Mouse (Mus musculus): ENCODE measurements around the gene Cfap43. TPM values are rescaled to one million over a fixed set of nuclear protein-coding genes. Genes with fewer than 3 reads are reported as not detected.

Cfap43 gene
- total RNA-seq, 2 experiments from 2014 or later = 0.05 TPM; not detected in 1

DNA sequence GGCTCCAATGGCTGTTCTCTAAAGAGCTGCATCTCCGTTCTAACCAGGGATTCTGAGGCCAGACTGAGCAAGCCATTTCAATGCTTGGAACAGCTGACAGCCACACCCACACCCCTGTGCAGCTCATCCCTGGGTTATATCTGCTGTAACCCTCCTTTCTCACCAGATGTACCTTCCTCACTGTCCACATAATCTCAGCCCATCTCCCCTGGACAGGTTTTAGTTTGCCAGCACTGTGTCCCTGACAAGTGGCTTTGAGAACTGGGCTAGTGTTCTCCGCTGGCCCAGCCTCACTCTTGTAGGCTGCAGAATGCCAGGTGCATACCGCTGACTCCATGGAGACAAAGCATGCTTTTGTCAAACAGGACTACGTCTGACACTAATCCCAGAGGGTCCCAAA, 1.7 kb downstream of the Cfap43 start:
- no peak for ATAC-seq (replicated peaks; ENCODE audit: poor library complexity, severe bottlenecking)

DNA sequence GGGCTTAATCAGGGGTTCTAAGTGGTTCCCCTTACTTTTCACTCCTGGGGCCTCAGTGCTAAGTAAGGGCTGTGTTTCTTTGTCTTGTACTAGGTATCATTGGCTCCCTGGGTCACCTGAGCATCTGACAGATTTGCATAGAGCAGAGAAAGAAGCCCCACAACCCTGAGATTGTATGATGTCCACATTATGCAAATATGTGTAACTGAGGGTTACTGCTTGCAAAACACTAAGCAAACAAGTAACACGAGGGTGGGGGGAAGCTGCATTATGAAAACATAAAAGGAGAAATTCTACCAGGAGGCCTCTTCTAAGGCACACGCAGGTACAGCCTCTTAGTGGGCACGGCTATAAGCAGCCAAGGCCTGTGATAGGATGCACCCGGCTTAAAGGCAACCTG, 3.8 kb downstream of the Cfap43 start:
- ATAC-seq (replicated peaks; ENCODE audit: poor library complexity, severe bottlenecking) = 0 out of 2 replicates have a peak, but pooled peaks have one; percentile 6

DNA sequence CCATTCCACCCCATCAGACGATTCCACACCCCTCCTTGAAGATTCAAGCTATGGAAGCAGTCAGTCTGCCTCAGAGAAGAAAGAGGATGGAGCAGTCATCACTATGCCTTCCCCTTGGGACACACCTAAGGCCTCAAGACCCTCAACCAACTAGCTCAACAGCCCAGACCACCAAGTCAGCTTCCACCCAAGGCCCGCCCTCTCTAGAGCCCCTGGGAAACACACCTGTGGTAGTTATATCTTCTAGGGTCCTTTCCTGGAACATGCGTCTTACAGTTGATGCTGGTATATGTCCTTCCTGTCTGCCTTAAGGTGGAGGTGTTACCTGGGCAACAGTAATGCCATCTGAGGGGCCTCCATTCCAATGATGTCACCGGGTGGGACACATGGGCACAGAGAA, 4.9 kb downstream of the Cfap43 start:
- no peak for ATAC-seq (replicated peaks; ENCODE audit: poor library complexity, severe bottlenecking)

DNA sequence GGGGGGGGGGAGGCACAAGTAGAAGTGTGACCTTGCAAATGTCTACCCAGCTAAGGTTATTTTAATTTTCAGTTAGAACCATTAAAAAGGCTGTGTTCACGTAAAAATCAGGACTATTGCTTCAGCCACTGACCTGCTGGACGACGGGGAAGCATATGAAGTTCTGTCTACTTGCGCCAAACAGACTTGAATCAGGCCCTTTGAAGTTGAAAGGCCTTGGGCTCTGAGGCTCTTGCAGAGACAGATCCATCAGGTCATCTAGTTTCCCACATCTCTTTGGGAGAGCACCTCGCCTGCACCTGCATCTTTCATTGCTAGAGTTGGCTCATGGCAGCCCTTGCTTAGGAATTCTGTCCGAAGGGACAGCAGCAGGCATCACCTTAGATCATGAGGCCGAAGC, 5.7 kb downstream of the Cfap43 start:
- ATAC-seq (replicated peaks; ENCODE audit: poor library complexity, severe bottlenecking) = no peak

DNA sequence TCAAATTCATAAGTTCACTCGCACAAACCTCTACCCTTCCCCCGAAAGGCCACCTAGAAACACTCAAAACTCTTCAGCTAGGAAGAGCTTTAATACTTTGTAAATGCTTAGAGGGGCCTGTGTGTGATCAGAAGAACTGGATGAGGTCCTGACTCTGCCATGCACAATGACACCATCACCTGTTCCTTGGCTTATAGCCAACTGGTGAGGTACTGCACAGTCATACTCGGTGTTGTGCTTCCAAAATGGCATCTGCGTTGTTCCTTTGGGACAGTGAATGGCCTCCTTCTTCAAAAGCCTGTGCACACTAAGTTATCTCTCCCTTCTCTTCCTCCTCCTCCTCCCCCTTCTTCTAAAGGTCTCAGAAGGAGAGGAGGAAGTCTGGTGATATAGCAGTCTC, 8.3 kb downstream of the Cfap43 start:
- no peak for ATAC-seq (replicated peaks; ENCODE audit: poor library complexity, severe bottlenecking)

DNA sequence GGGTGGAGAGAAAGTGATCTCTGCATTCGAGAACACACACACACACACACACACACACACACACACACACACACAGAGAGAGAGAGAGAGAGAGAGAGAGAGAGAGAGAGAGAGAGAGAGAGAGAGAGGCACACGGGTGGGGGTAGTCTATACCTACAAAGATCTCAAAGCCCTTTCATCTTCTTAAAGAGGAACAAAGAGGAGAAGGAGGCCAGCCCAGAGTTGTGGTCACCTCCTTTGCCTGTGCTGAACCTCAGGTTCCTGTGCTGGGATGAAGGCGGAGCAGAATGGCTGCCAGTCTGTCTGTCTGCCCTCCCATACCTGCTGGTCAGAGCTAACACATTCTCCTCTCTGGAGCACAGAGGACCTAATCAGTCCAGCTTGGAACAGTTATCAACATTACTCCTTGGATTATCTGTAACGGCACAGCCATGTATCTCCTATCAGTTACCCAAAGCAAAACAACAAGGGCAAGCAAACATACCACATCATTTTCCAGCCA, 8.9 kb downstream of the Cfap43 start:
- peak; percentile 74 for ATAC-seq (replicated peaks; ENCODE audit: poor library complexity, severe bottlenecking)

DNA sequence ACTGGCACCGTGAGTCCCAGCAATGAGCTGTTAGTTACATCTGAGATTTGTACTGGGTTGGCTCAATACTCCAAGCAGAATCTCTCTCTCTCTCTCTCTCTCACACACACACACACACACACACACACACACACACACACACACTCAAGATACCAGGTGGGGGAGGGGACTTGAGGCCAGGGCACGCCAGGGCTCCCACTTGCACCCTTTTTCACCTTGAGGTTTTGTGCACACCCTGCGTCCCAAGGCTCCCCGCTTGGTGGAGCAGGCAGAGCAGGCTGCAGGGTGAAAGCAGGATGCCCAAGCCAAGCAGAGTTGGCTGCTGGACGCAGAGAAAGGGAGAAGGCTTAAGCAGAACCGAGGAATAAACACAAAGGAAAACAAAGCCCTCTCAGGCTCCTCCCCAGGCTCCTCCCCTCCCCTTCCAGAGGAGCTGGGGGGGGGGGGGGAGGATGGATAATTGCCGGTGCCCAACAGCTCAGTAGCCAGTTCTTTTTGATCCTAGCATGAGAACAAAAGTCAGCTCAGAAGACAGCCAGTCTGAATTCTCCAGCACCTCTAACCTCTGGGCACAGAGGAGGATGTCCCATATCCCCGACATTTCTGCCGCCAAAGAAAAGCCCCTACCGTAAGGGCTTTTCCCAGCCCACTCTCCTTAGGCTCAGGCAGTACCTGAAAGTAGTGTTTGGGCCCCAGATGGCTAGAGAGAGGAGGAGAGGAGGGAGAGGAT, 9.5 kb downstream of the Cfap43 start:
- no peak for ATAC-seq (replicated peaks; ENCODE audit: poor library complexity, severe bottlenecking)

DNA sequence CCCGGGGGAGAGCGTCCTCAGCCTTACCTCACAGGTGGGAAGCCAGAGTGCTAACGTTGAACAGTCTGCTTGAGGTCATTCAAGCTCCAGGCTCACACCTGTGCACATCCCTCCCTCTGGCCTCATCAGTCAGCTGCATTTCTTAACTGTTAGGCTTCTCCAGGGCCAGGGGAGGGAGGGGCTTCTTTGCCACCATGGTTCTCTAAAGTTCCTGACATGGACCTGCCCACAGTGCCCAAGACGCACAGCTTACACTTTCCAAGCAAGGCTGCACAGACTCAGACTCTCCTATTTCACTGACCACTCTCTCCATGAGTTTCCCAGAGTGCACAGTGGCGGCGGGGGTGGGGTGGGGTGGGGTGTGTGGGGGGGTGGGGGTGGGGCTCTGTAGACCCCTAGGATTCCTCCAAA, 10.1 kb downstream of the Cfap43 start:
- ATAC-seq (replicated peaks; ENCODE audit: poor library complexity, severe bottlenecking) = no peak

DNA sequence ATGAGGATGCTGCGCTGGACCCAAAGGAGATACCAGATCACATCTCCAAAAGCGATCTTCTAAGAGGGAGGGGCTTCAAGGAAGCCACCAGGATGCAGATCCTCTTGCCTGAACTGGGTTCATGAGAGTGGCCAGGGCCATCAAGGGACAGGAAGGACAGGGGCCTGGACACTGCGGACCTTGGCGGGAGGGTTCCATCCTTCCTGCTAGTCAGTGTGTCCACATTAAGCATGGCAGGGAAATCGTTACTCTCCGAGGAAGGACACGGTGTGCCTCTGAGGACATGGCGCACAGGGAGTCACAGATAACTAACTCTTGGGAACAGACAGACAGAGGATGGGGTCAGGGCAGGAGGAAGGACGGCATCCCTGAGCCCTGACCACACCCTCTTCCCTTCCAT, 11.5 kb downstream of the Cfap43 start:
- no peak for ATAC-seq (replicated peaks; ENCODE audit: poor library complexity, severe bottlenecking)

DNA sequence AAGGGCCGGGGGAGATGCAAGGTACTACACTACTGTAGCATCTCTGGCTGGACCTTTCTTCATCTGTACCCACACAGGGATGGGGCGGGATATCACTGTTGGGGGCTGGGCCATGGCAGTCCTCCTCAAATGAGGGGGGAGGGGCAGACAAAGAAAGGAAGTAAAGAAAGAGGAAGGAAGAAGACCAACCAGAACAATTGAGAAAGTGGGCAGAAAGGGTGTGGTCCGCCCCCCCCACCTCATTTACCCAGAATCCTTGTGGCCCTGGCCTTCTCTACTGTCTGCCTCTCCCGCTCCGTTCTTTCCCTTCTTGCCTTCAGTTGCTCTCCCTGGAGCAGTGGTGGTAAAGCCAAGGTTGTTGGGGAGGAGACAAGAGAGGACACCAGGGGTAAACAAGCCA, 13.5 kb downstream of the Cfap43 start:
- ATAC-seq (replicated peaks; ENCODE audit: poor library complexity, severe bottlenecking) = peak; percentile 60

DNA sequence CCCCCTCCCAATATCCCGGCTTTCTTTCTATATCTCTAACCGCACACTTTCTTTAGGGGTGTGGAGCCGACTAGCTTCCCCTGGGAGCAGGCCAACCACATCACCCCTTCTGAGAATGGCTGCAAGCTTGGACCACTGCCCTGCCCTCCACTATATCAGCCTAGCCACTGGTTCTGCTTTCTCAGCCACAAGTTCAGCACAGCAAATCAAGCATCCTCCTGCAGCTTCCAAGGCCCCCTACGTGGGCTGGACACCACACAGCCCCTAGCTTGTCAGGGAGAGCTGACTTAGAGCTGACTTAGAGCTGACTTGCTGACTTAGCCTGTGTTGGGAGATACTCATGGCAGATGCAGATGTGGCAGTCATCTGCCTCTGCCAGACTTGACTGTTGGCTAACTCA, 14.0 kb downstream of the Cfap43 start:
- peak; percentile 64 for ATAC-seq (replicated peaks; ENCODE audit: poor library complexity, severe bottlenecking)

DNA sequence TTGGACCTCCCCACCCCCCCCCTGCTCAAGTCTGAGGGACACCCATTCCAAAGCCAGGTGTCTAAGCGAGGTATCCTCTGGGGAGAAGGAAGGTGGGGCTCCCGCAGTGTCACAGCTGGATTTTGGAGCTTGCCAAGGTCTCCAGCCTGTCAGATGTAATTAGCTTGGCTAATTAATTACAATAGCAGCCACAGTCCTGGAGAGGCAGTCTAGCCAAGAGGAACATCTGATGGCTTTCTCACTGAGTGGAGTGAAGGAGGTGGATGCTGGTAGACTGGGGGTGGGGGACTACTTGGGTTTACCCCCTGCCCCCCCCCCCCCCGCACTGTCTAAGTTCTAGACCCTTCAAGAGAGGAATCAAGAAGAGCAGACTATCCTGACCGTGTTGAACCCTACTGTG, 15.4 kb downstream of the Cfap43 start:
- no peak for ATAC-seq (replicated peaks; ENCODE audit: poor library complexity, severe bottlenecking)

DNA sequence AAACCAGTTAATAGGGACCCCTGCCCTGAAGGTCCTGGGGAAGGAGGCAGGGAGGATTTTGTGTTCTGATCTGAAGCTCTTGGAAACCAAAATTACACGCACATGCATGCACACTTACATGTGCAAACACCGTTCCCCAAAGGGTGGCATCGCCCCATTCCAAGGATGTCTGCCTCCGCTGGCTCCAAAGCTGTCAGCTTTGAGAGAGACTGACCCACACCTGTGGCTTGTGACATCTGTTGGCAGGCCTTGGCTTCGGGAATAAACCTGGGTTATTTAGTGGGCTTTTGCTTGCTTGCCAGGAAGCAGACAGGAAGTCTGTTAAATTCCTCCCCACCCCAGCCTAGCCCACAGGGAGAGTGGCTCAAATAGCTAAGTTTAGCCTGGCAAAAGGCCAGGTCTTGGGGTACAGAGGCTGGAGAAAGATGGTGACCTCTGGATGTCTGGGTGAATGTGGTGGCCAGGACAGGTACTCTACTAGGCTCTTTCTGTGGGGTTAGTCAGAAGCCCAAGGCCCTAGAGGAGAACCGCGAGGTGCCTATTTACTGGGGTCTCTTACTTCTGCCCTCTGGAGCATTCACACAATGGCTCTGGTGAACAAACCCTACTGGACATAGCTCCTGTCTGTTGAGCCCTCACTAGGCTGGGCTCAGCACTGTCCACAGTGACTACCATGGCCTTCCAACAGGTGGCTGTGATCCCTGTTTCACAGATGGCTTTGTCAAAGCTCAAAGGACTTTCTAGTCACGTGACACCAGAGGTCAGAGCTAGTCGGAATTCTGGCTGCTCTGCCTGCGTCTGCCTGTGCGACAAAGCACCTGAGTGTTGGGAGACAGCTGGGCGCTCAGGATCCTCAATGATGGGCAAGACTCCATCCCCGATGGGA, 16.5 kb downstream of the Cfap43 start:
- 0 out of 2 replicates have a peak, but pooled peaks have one; percentile 7 for ATAC-seq (replicated peaks; ENCODE audit: poor library complexity, severe bottlenecking)

DNA sequence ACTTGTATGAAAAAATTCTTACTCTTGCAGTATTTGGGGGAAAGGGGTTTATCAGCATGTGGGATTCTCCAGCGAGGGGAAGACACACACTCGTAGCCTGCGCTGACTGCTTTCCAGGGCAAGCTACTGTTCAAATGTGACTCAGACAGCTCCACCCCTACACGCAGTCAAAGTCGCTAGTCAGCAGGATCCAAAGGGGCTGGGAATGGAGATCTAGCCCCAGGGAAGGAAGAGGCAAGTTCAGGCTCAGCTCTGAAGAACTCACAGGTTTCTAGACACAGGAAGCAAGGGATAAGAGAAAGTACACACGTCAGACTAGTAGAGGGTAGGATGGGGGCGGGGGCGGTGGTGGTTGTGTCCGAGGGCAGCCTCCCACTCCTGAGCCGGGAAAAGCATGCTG, 18.5 kb downstream of the Cfap43 start:
- ATAC-seq (replicated peaks; ENCODE audit: poor library complexity, severe bottlenecking) = no peak

DNA sequence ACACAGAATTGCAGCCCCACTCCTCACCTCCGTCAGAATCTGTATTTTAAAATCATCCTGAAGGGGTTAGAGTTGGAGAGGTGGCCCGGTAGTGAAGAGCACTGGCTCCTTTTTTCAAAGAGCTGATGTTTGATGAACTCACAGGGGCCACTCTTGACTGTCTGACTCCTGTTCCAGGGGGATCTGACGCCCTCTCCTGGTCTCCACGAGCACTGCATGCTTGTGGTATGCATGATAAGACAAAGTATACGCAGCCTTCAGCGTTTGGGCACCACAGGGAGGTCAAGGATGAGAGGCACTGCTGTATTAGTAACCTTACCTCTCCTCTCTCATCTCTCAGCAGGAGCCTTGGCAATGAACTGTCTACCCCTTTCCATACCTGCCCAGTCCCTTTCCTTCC, 19.1 kb downstream of the Cfap43 start:
- no peak; the same call in 1 of the 2 replicates for ATAC-seq (replicated peaks; ENCODE audit: poor library complexity, severe bottlenecking)

DNA sequence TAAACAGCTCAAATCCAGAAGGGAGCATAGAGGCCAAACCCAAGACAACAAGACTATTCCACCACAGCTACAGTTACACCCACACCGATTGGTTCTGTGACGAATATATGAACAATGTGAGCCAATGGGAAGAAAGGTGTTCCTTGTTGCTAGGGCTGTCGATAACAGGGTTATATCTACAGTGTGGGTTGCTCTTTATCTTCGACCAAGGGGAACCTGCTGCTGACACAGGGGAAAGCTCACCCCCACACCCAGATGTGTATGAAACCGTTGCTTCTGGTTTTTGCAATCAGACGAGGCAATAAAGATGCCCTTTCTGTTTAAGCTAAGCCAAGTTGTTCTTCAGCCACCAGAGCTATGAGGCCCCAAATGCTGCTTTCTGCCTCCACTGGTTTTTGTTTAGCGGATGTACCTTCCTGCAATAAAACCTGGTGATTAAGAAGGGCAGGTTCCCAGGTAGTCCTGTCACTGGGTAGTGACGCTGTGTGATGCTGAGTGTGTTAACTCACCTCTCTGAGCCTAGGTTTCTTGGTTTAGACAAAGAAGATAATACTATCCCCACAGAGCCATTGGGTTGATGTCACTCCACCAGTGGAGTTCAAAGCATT, 20.5 kb downstream of the Cfap43 start:
- ATAC-seq (replicated peaks; ENCODE audit: poor library complexity, severe bottlenecking) = peak; percentile 21

DNA sequence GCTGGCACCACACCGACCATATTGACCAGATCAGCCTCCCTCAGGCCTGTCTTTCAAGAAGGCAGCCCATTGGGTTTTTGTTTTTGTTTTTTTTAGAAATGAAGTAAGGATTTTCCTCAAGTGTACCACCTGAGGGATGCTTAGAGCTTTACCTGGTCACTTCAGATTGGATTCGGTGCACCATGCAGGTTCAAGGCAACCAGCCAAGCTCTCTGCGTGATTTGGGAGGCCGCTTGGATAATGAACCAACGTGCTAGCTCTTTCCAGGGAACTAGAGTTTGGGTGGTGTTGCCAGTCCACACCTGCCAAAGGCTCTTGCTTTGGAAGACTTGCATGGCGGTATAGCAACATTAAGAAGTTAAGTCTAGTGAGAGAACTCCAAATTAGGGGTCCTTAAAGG, 26.0 kb downstream of the Cfap43 start:
- ATAC-seq (replicated peaks; ENCODE audit: poor library complexity, severe bottlenecking) = no peak

DNA sequence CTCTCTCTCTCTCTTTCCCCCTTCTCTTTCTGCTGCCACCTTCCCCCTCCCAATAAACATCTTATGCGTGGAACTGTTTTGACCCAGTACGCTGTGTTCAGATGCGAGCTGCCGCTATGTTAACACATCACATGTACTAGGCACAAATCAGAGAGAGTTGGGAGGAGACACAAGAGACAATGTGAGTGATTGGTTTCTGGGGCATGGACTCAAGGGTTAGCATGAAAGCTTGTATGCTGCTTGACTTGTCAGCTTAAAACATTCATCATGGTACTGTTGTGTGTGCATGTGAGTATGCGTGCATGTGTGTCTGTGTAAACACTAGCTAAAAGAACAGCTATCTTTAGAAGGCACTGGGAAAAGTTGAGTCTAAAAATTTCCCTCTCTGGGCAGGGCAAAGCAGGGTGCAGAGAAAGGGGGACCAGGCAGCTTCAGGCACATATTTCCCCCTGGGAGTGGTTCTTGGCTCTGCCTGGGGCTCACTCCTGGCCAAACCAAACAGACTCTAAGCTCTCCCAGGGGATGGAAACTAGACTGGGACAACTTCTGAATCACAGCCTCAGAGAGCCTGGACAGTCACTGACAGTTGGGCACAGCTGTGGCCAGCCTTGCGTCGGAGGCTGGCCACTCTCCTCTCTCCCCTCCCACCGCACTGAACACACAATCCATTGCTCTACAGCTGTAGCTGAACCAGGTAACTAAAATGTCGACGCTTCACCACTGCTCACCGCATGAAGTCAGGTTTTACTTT, 27.4 kb downstream of the Cfap43 start:
- ATAC-seq (replicated peaks; ENCODE audit: poor library complexity, severe bottlenecking) = no peak

DNA sequence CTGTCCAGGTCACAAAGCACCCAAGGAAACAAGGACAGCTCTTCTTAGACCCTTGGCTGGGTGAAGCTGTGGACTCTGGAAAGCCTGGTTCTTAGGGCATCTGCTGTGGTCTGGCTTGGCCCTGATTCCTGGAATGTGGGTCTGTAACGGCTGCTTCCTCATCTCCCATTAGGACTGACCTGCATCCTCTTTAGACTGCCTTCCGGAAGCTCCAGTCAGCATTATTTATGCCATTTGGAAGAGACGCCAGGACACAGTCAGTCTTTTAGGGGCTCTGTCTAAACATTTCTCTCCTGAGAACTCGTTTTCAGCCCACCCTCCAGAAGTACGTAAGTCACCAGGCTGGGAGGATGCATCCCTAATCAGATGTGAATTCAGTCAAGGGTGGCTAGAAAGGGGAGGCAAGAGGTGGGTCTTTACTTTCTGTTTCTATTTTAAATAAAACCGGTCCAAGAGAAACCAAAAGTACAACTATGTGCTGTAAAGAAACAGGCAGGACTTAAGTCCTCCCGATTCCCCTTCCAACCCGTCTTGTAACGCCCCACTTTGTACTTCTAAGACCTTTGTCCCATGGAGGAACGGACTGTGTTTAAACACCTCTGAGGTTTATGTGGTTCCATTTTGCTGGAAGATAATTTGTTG, 28.5 kb downstream of the Cfap43 start:
- peak; percentile 13; the same call in 1 of the 2 replicates for ATAC-seq (replicated peaks; ENCODE audit: poor library complexity, severe bottlenecking)

DNA sequence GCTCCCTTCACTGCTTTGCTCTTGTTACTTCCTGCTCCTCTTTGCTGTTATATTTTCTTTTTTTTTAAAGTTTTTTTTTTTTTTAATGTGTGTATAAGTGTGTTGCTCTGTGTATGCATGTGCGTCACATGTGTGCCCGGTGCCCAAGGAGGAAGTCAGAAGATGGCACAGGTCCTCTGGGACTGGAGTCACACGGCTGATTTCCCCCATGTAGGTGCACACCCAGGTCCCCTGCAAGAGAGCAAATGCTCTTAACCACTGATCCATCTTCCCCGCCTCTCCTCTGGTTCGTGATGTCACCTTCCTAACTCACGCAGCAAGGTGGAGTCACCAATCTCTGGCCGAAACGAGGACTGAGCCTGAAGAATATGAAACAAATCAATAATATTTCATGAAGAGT, 31.1 kb downstream of the Cfap43 start:
- no peak for ATAC-seq (replicated peaks; ENCODE audit: poor library complexity, severe bottlenecking)
